Mouse (Mus musculus) neural tube, embryonic 15.5 days (tissue): ENCODE results near the gene Slc35a1. TPM values are rescaled to one million over a fixed set of nuclear protein-coding genes. Genes with fewer than 3 reads are reported as not detected.
A peak's percentile ranks its signal among the peaks of the same experiment; 100 is the strongest.

Source experiments
- ATAC-seq: fragments of 200-750 bp; cut with Nextera tagmentation; 2 replicates; pipeline ENCODE4 v1.8.0; 2017; ENCODE audit warnings: mild to moderate bottlenecking, moderate TSS enrichment, moderate library complexity; ENCODE audit not compliant: low FRiP score
- H3K27ac ChIP-seq: fragments of 300-500 bp; sonication (generic); replicated peaks from 2 replicates; pipeline ENCODE4 v1.5.1; 2015; ENCODE audit warnings: mild to moderate bottlenecking, inconsistent platforms
- H3K27me3 ChIP-seq: fragments of 300-500 bp; sonication (generic); replicated peaks from 2 replicates; pipeline ENCODE4 v1.6.1; 2015; ENCODE audit warnings: inconsistent platforms
- H3K36me3 ChIP-seq: fragments of 300-500 bp; sonication (generic); 2 replicates; pipeline ENCODE4 v1.6.1; 2015; ENCODE audit warnings: inconsistent platforms
- H3K4me1 ChIP-seq: fragments of 300-500 bp; sonication (generic); 2 replicates; pipeline ENCODE4 v1.6.1; 2015; ENCODE audit warnings: inconsistent platforms
- H3K4me2 ChIP-seq: fragments of 300-500 bp; sonication (generic); 2 replicates; pipeline ENCODE4 v1.6.1; 2015; ENCODE audit warnings: inconsistent platforms, mild to moderate bottlenecking, moderate library complexity
- H3K4me3 ChIP-seq: fragments of 300-500 bp; sonication (generic); replicated peaks from 2 replicates; pipeline ENCODE4 v1.5.1; 2015; ENCODE audit warnings: mild to moderate bottlenecking, inconsistent platforms
- H3K9ac ChIP-seq: fragments of 300-500 bp; sonication (generic); replicated peaks from 2 replicates; pipeline ENCODE4 v1.6.1; 2015; ENCODE audit warnings: mild to moderate bottlenecking, inconsistent platforms
- H3K9me3 ChIP-seq: fragments of 300-500 bp; sonication (generic); replicated peaks from 2 replicates; pipeline ENCODE4 v1.6.1; 2016; ENCODE audit warnings: inconsistent platforms
- WGBS: fragments of 180-500 bp; shearing (Covaris S2); methylation state at CpG from one replicate; pipeline ENCODE4 v1.1.7; 2015; ENCODE audit warnings: mixed read lengths; 5-methylcytosine and 5-hydroxymethylcytosine counted together
- polyA plus RNA-seq: library from polyadenylated mRNA; unstranded; fragments of >200 nt; fragmentation: Nextera tagmentation; extraction: Ambion mirVana; gene quantifications from 2 replicates; pipeline ENCODE4 v1.2.1, GENCODE M21; 2015

Slc35a1 gene
- polyA plus RNA-seq, 1 experiment from 2014 or later = 48.1 TPM

DNA sequence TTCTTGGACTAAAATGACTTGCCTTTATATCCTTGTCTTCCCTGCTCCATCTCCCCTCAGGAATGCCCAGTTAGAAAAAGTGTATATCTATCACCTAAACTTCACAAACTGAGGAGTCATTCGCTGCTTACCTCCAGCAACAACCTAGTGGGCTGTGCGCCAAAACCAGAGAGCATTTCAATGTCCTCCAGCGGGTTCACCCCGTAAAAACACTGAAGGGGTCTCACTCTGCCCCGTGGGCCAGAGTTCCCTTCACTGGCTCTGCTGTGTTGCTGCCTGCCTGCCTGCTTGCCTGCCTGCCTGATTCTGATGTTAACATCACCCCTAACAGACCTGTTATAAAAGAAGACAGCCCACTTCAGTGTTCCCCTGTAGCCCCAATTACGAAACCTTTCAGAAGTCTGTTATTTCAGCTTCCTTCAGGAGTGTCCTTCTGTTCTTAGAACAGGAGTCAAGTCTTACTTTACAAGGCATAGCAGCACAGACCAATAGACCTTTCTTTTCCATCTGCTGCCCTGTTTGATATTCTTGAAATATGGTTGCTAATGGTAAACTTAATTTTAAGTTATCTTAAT is 73.6 kb downstream of the Slc35a1 start:
- peak overlapping the region; percentile 84 for H3K4me3 ChIP-seq
- peak overlapping the region; percentile 89 for H3K9ac ChIP-seq
- no peaks in the 10 kb centered on the region for H3K9me3 ChIP-seq
- H3K4me2 ChIP-seq = peak overlapping the region; percentile 88
- H3K4me1 ChIP-seq = peaks cover 28% of the 10 kb centered on the region
- WGBS = 58% methylated on average over 6 of the region's 6 CpGs
- H3K36me3 ChIP-seq = peaks cover 6% of the 10 kb centered on the region
- ATAC-seq = no peak
- H3K27ac ChIP-seq = 0 out of 2 replicates have a peak overlapping the region, but pooled peaks have one; percentile 90
- no peaks in the 10 kb centered on the region for H3K27me3 ChIP-seq

Other genes with a start within 250 kb of the Slc35a1 start
- 74.3 and 90.5 TPM in 2 replicates for gene Akirin2, start 136.5 kb downstream of the Slc35a1 start, polyA plus RNA-seq
- gene Orc3, start 72.5 kb downstream of the Slc35a1 start, polyA plus RNA-seq = 70.9 and 75.0 TPM in 2 replicates
- 51.0 and 55.4 TPM in 2 replicates for gene Rars2, start 72.5 kb downstream of the Slc35a1 start, polyA plus RNA-seq
- gene Cfap206, start 42.8 kb upstream of the Slc35a1 start, polyA plus RNA-seq = 1.7 and 2.2 TPM in 2 replicates
- not detected in 2 replicates for gene Gm136, start 68.8 kb upstream of the Slc35a1 start, polyA plus RNA-seq
- 49.6 and 49.9 TPM in 2 replicates for gene Smim8, start 91.0 kb upstream of the Slc35a1 start, polyA plus RNA-seq
- gene Zfp292, start 195.5 kb upstream of the Slc35a1 start, polyA plus RNA-seq = 20.0 and 20.3 TPM in 2 replicates
- gene Cga, start 206.3 kb upstream of the Slc35a1 start, polyA plus RNA-seq = 0.31 and 0.37 TPM in 2 replicates